Mouse (Mus musculus): Measurements from ENCODE around the gene Rnf169. TPM values are rescaled to one million over a fixed set of nuclear protein-coding genes. Genes with fewer than 3 reads are reported as not detected.
"Not testable (repeated sequence)": the region's sequence is repeated elsewhere in the genome, so short reads cannot be mapped to it uniquely, and the experiment has no call there.

Gene Rnf169
- polyA plus RNA-seq, 1 experiment from 2014 or later = 7.4 TPM

- H3K27me3 ChIP-seq (ENCODE audit: control insufficient read depth, insufficient read depth, low read length) = no peaks in the 10 kb centered on the region
- no peak overlapping the region for H3K4me2 ChIP-seq (ENCODE audit: low read depth, low read length)
- H3K36me3 ChIP-seq (replicated peaks; ENCODE audit: control insufficient read depth, insufficient read depth, low read depth, low read length) = no peaks in the 10 kb centered on the region
- DNase-seq (ENCODE audit: low spot score) (no peak), ATAC-seq (replicated peaks; ENCODE audit: insufficient number of reproducible peaks, low FRiP score, low TSS enrichment, low read depth) (no peak)
- peaks cover 2% of the 10 kb centered on the region; the same call in 1 of the 2 replicates for H3K4me1 ChIP-seq (ENCODE audit: control insufficient read depth, insufficient read depth, low read length)
- no peaks in the 10 kb centered on the region for H3K9me3 ChIP-seq (replicated peaks; ENCODE audit: control insufficient read depth, low read length)
- no peak overlapping the region for H3K9ac ChIP-seq (replicated peaks; ENCODE audit: low read length)
- WGBS = 25% methylated on average over 9 of the region's 9 CpGs
- no peak overlapping the region for H3K4me3 ChIP-seq (ENCODE audit: low read depth, low read length)
- H3K27ac ChIP-seq (replicated peaks; ENCODE audit: low read depth, low read length) = no peak overlapping the region
Measured at GRCm38 (mm10) chr7:99965020-99965841, 15.0 kb downstream of the Rnf169 start.

GRCm38 (mm10) chr7:99963237-99963860 is 16.9 kb downstream of the Rnf169 start:
- Histone ChIP-seq H3K4me3 (ENCODE audit: low read depth, low read length) (no peak overlapping the region), H3K36me3 (replicated peaks; ENCODE audit: control insufficient read depth, insufficient read depth, low read depth, low read length) (no peaks in the 10 kb centered on the region), H3K9ac (replicated peaks; ENCODE audit: low read length) (no peak overlapping the region), H3K27ac (replicated peaks; ENCODE audit: low read depth, low read length) (no peak overlapping the region), H3K27me3 (ENCODE audit: control insufficient read depth, insufficient read depth, low read length) (no peaks in the 10 kb centered on the region), H3K9me3 (replicated peaks; ENCODE audit: control insufficient read depth, low read length) (no peaks in the 10 kb centered on the region), H3K4me2 (ENCODE audit: low read depth, low read length) (no peak overlapping the region), H3K4me1 (ENCODE audit: control insufficient read depth, insufficient read depth, low read length) (peaks cover 2% of the 10 kb centered on the region; the same call in 1 of the 2 replicates)
- whole genome bisulfite sequencing = 81% methylated on average over 3 of the region's 3 CpGs
- no peak for DNase-seq (ENCODE audit: low spot score)
- ATAC-seq (replicated peaks; ENCODE audit: insufficient number of reproducible peaks, low FRiP score, low TSS enrichment, low read depth) = no peak

- Histone ChIP-seq H3K4me1 (ENCODE audit: control insufficient read depth, insufficient read depth, low read length) (peaks cover 2% of the 10 kb centered on the region; the same call in 1 of the 2 replicates), H3K4me2 (ENCODE audit: low read depth, low read length) (no peak overlapping the region), H3K9me3 (replicated peaks; ENCODE audit: control insufficient read depth, low read length) (no peaks in the 10 kb centered on the region), H3K36me3 (replicated peaks; ENCODE audit: control insufficient read depth, insufficient read depth, low read depth, low read length) (no peaks in the 10 kb centered on the region), H3K4me3 (ENCODE audit: low read depth, low read length) (no peak overlapping the region), H3K27me3 (ENCODE audit: control insufficient read depth, insufficient read depth, low read length) (no peaks in the 10 kb centered on the region), H3K9ac (replicated peaks; ENCODE audit: low read length) (no peak overlapping the region), H3K27ac (replicated peaks; ENCODE audit: low read depth, low read length) (no peak overlapping the region)
- DNase-seq (ENCODE audit: low spot score) (no peak), ATAC-seq (replicated peaks; ENCODE audit: insufficient number of reproducible peaks, low FRiP score, low TSS enrichment, low read depth) (no peak)
- WGBS = 76% methylated on average over 8 of the region's 8 CpGs
Measured at GRCm38 (mm10) chr7:99962536-99963236, 17.6 kb downstream of the Rnf169 start.

GRCm38 (mm10) chr7:99961518-99961917 is 18.7 kb downstream of the Rnf169 start:
- Histone ChIP-seq H3K9me3 (replicated peaks; ENCODE audit: control insufficient read depth, low read length) (no peaks in the 10 kb centered on the region), H3K36me3 (replicated peaks; ENCODE audit: control insufficient read depth, insufficient read depth, low read depth, low read length) (no peaks in the 10 kb centered on the region), H3K9ac (replicated peaks; ENCODE audit: low read length) (no peak overlapping the region), H3K4me1 (ENCODE audit: control insufficient read depth, insufficient read depth, low read length) (0 out of 2 replicates have a peak, but pooled peaks cover 2% of the 10 kb centered on the region), H3K4me2 (ENCODE audit: low read depth, low read length) (no peak overlapping the region), H3K4me3 (ENCODE audit: low read depth, low read length) (no peak overlapping the region), H3K27ac (replicated peaks; ENCODE audit: low read depth, low read length) (no peak overlapping the region), H3K27me3 (ENCODE audit: control insufficient read depth, insufficient read depth, low read length) (no peaks in the 10 kb centered on the region)
- WGBS = 93% methylated on average over 2 of the region's 2 CpGs
- ATAC-seq (replicated peaks; ENCODE audit: insufficient number of reproducible peaks, low FRiP score, low TSS enrichment, low read depth) (no peak), DNase-seq (ENCODE audit: low spot score) (no peak)

GRCm38 (mm10) chr7:99960571-99960970 is 19.7 kb downstream of the Rnf169 start:
- 73% methylated on average over 2 of the region's 2 CpGs for WGBS
- H3K9ac ChIP-seq (replicated peaks; ENCODE audit: low read length); H3K27me3 ChIP-seq (ENCODE audit: control insufficient read depth, insufficient read depth, low read length); H3K4me1 ChIP-seq (ENCODE audit: control insufficient read depth, insufficient read depth, low read length); H3K4me2 ChIP-seq (ENCODE audit: low read depth, low read length); H3K9me3 ChIP-seq (replicated peaks; ENCODE audit: control insufficient read depth, low read length); DNase-seq (ENCODE audit: low spot score); H3K27ac ChIP-seq (replicated peaks; ENCODE audit: low read depth, low read length); ATAC-seq (replicated peaks; ENCODE audit: insufficient number of reproducible peaks, low FRiP score, low TSS enrichment, low read depth); H3K36me3 ChIP-seq (replicated peaks; ENCODE audit: control insufficient read depth, insufficient read depth, low read depth, low read length); H3K4me3 ChIP-seq (ENCODE audit: low read depth, low read length): not testable (repeated sequence)

- ATAC-seq (replicated peaks; ENCODE audit: insufficient number of reproducible peaks, low FRiP score, low TSS enrichment, low read depth) (no peak), DNase-seq (ENCODE audit: low spot score) (no peak)
- H3K4me3 ChIP-seq (ENCODE audit: low read depth, low read length) = no peak overlapping the region
- H3K4me2 ChIP-seq (ENCODE audit: low read depth, low read length) = no peak overlapping the region
- no peaks in the 10 kb centered on the region for H3K36me3 ChIP-seq (replicated peaks; ENCODE audit: control insufficient read depth, insufficient read depth, low read depth, low read length)
- no peaks in the 10 kb centered on the region for H3K9me3 ChIP-seq (replicated peaks; ENCODE audit: control insufficient read depth, low read length)
- no peaks in the 10 kb centered on the region for H3K27me3 ChIP-seq (ENCODE audit: control insufficient read depth, insufficient read depth, low read length)
- H3K27ac ChIP-seq (replicated peaks; ENCODE audit: low read depth, low read length) = no peak overlapping the region
- H3K9ac ChIP-seq (replicated peaks; ENCODE audit: low read length) = no peak overlapping the region
- 88% methylated on average over 12 of the region's 12 CpGs for WGBS
- H3K4me1 ChIP-seq (ENCODE audit: control insufficient read depth, insufficient read depth, low read length) = no peaks in the 10 kb centered on the region
Measured at GRCm38 (mm10) chr7:99957226-99957965, 22.9 kb downstream of the Rnf169 start.

GRCm38 (mm10) chr7:99956095-99956494 is 24.2 kb downstream of the Rnf169 start:
- no peaks in the 10 kb centered on the region for H3K36me3 ChIP-seq (replicated peaks; ENCODE audit: control insufficient read depth, insufficient read depth, low read depth, low read length)
- H3K4me3 ChIP-seq (ENCODE audit: low read depth, low read length) = no peak overlapping the region
- H3K9ac ChIP-seq (replicated peaks; ENCODE audit: low read length) = no peak overlapping the region
- no peak overlapping the region for H3K27ac ChIP-seq (replicated peaks; ENCODE audit: low read depth, low read length)
- H3K27me3 ChIP-seq (ENCODE audit: control insufficient read depth, insufficient read depth, low read length) = no peaks in the 10 kb centered on the region
- DNase-seq (ENCODE audit: low spot score) (no peak), ATAC-seq (replicated peaks; ENCODE audit: insufficient number of reproducible peaks, low FRiP score, low TSS enrichment, low read depth) (no peak)
- H3K9me3 ChIP-seq (replicated peaks; ENCODE audit: control insufficient read depth, low read length) = no peaks in the 10 kb centered on the region
- H3K4me1 ChIP-seq (ENCODE audit: control insufficient read depth, insufficient read depth, low read length) = no peaks in the 10 kb centered on the region
- 95% methylated on average over 7 of the region's 7 CpGs for WGBS
- no peak overlapping the region for H3K4me2 ChIP-seq (ENCODE audit: low read depth, low read length)

Data from embryonic facial prominence, embryonic 11.5 days (tissue).